Mouse (Mus musculus) lung, postnatal 0 days (tissue): ENCODE measurements around the gene Sergef.

Source experiments
- CTCF ChIP-seq: IDR thresholded peaks from 2 replicates; pipeline ENCODE4 v1.5.1; 2016; ENCODE audit warnings: antibody characterized with exemption, mild to moderate bottlenecking
- EP300 ChIP-seq: IDR thresholded peaks from 2 replicates; pipeline ENCODE4 v1.6.1; 2016; ENCODE audit warnings: antibody characterized with exemption, mild to moderate bottlenecking, control low read depth

DNA sequence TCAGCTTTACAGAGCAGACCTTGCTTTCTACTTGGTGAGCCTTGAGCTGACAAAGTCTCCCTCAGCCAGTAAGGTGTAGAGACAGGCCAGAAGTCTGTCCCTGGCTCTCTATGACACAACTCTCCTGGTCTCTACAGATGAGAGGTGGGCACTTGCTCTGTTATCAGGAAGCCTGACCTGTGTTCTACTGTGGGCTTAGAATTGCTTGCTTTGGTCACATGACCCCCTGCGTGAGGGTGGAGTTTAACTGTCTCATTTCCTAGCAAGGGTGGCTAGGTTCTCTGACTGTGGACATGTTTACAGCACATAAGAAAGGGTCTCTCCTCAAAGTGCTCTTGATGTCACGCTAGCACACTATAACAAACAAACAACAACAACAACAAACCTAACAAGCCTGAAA, 79.5 kb downstream of the Sergef start:
- TF ChIP-seq CTCF (no peak), EP300 (no peak)
